Comparison of ENCODE assay signal across 14 mouse cellular contexts in genomic region chr7:51783923-51784686, GRCm38 (mm10).
A peak's percentile ranks its signal among the peaks of the same experiment; 100 is the strongest.
DNase-seq lines count a peak whose midpoint lies in the region; ATAC-seq lines count a peak whose summit lies in the region.
"Had no signal": no experiment of that assay in that cellular context is flagged by ENCODE, and none has a peak within 500 bp of the region (broad histone marks: within the 10 kb centered on the region; RNA-seq: fewer than 3 reads in every experiment).

No protein-coding gene starts in this region.

- H3K27me3 ChIP-seq in forebrain, embryonic 14.5 days (replicated peaks; ENCODE audit: control insufficient read depth, insufficient read depth, low read length), result no peaks in the 10 kb centered on the region
- no peaks in the 10 kb centered on the region for H3K27me3 ChIP-seq in midbrain, embryonic 11.5 days (ENCODE audit: control insufficient read depth, insufficient read depth, low read length)
- H3K27me3 ChIP-seq in heart, embryonic 12.5 days (replicated peaks), result no peaks in the 10 kb centered on the region
- H3K27me3 ChIP-seq: stomach, embryonic 15.5 days had no signal

- peak overlapping the region; percentile 20 for H3K4me2 ChIP-seq in forebrain, embryonic 14.5 days (ENCODE audit: low read length)
- no peak overlapping the region for H3K4me2 ChIP-seq in midbrain, embryonic 11.5 days
- no peak overlapping the region for H3K4me2 ChIP-seq in heart, embryonic 12.5 days
- H3K4me2 ChIP-seq: stomach, embryonic 15.5 days had no signal

- H3K9ac ChIP-seq in forebrain, embryonic 14.5 days (ENCODE audit: low read length), result no peak overlapping the region
- H3K9ac ChIP-seq in midbrain, embryonic 11.5 days (ENCODE audit: low read length), result no peak overlapping the region
- no peak overlapping the region for H3K9ac ChIP-seq in heart, embryonic 12.5 days
- H3K9ac ChIP-seq: stomach, embryonic 15.5 days had no signal

- H3K9me3 ChIP-seq in forebrain, embryonic 14.5 days (replicated peaks; ENCODE audit: control insufficient read depth, low read length), result no peaks in the 10 kb centered on the region
- no peaks in the 10 kb centered on the region for H3K9me3 ChIP-seq in midbrain, embryonic 11.5 days (ENCODE audit: control insufficient read depth, low read length)
- H3K9me3 ChIP-seq in heart, embryonic 12.5 days (replicated peaks), result no peaks in the 10 kb centered on the region
- H3K9me3 ChIP-seq: stomach, embryonic 15.5 days had no signal

- H3K36me3 ChIP-seq in forebrain, embryonic 14.5 days (ENCODE audit: control insufficient read depth, insufficient read depth, low read length), result no peaks in the 10 kb centered on the region
- no peaks in the 10 kb centered on the region for H3K36me3 ChIP-seq in midbrain, embryonic 11.5 days (ENCODE audit: control insufficient read depth, insufficient read depth, low read length)
- no peaks in the 10 kb centered on the region for H3K36me3 ChIP-seq in heart, embryonic 12.5 days
- H3K36me3 ChIP-seq: stomach, embryonic 15.5 days had no signal

- H3K4me1 ChIP-seq in forebrain, embryonic 14.5 days (ENCODE audit: control insufficient read depth, insufficient read depth, low read length), result peaks cover 12% of the 10 kb centered on the region
- H3K4me1 ChIP-seq in midbrain, embryonic 11.5 days (ENCODE audit: control insufficient read depth, insufficient read depth, low read length), result no peaks in the 10 kb centered on the region; the same call in 1 of the 2 replicates
- H3K4me1 ChIP-seq in heart, embryonic 12.5 days (replicated peaks), result no peaks in the 10 kb centered on the region
- H3K4me1 ChIP-seq: stomach, embryonic 15.5 days had no signal

- ATAC-seq in forebrain, embryonic 14.5 days, result peak; percentile 93
- ATAC-seq in midbrain, embryonic 11.5 days (ENCODE audit: low FRiP score), result peak; percentile 71
- no peak for ATAC-seq in heart, embryonic 12.5 days (ENCODE audit: insufficient number of reproducible peaks, low FRiP score)
- ATAC-seq in CD4-positive, CD25-positive, alpha-beta regulatory T cell, adult 4 months, result no peak

- peak; percentile 53 for DNase-seq in Muller cell, postnatal 12 days (ENCODE audit: inconsistent ontology term)
- peak; percentile 63 for DNase-seq in cerebellum, adult 9-11 months
- peak; percentile 93 for DNase-seq in forebrain, embryonic 14.5 days (ENCODE audit: low spot score)
- DNase-seq in midbrain, embryonic 11.5 days (ENCODE audit: low spot score, missing footprints), result no peak
- DNase-seq in MN1 (ENCODE audit: low spot score), result no peak
- DNase-seq in kidney, adult 8-10 months, result no peak
- DNase-seq: B cell, adult 2 months; heart, adult 2 months; layer of hippocampus, adult 9-11 months; liver had no signal

- H3K27ac ChIP-seq in forebrain, embryonic 14.5 days (ENCODE audit: low read depth, low read length), result peak overlapping the region; percentile 86
- peak overlapping the region; percentile 51; the same call in 1 of the 2 replicates for H3K27ac ChIP-seq in midbrain, embryonic 11.5 days (ENCODE audit: low read depth, low read length)
- H3K27ac ChIP-seq in heart, embryonic 12.5 days (ENCODE audit: poor library complexity, severe bottlenecking), result no peak overlapping the region
- H3K27ac ChIP-seq: heart, adult 2 months; macrophage; stomach, embryonic 15.5 days had no signal

- 5% methylated on average over 14 of the region's 14 CpGs for WGBS in forebrain, embryonic 14.5 days
- WGBS in midbrain, embryonic 11.5 days, result 62% methylated on average over 14 of the region's 14 CpGs
- WGBS in heart, embryonic 12.5 days, result 71% methylated on average over 14 of the region's 14 CpGs

- H3K4me3 ChIP-seq in forebrain, embryonic 14.5 days (ENCODE audit: low read depth, low read length), result no peak overlapping the region
- H3K4me3 ChIP-seq in midbrain, embryonic 11.5 days (ENCODE audit: low read depth, low read length), result no peak overlapping the region
- H3K4me3 ChIP-seq in heart, embryonic 12.5 days, result no peak overlapping the region
- H3K4me3 ChIP-seq: heart, adult 2 months; stomach, embryonic 15.5 days had no signal

Comparison
In these comparisons a context has a peak if more than half of its experiments do, and no peak if none do; other contexts are left out.
1. DNase-seq: peak in Muller cell, postnatal 12 days (single experiment), cerebellum, adult 9-11 months (single experiment) and forebrain, embryonic 14.5 days (single experiment); none in midbrain, embryonic 11.5 days (single experiment), MN1 (single experiment) and kidney, adult 8-10 months (0 of 2).
2. ATAC-seq: peak in forebrain, embryonic 14.5 days (single experiment) and midbrain, embryonic 11.5 days (single experiment); none in heart, embryonic 12.5 days (single experiment) and CD4-positive, CD25-positive, alpha-beta regulatory T cell, adult 4 months (single experiment).